Mouse (Mus musculus): ENCODE results near the gene Ncbp1. TPM values are rescaled to one million over a fixed set of nuclear protein-coding genes. Genes with fewer than 3 reads are reported as not detected.
"Not testable (repeated sequence)": the region's sequence is repeated elsewhere in the genome, so short reads cannot be mapped to it uniquely, and the experiment has no call there.

Gene Ncbp1
- polyA plus RNA-seq, 1 experiment from 2014 or later = 59.5 TPM

DNA sequence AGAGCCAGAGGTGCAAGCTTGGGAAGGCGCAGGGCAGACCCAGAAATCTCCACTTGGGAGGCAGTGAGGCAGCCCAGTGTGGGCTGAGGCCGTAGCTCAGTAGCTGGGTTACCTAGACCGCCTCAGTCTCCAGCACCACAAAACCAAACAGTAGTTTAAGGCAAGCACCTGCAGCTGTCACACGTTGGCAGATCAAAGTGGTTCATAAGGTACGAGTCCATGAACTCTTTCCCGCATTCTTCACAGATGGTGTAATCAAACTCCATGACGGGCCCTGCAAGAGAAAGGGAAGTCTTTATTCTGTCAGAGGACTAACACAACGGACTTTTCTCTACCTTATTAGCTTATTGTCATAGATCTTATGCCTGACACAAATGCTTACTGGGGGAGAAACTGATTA is 47.0 kb downstream of the Ncbp1 start:
- H3K9ac ChIP-seq = no peak overlapping the region
- no peaks in the 10 kb centered on the region for H3K27me3 ChIP-seq (replicated peaks)
- H3K27ac ChIP-seq = no peak overlapping the region
- H3K4me2 ChIP-seq = no peak overlapping the region
- no peaks in the 10 kb centered on the region for H3K9me3 ChIP-seq
- peaks cover 31% of the 10 kb centered on the region for H3K36me3 ChIP-seq
- no peak overlapping the region for H3K4me3 ChIP-seq (replicated peaks)
- peak; percentile 35 for ATAC-seq (ENCODE audit: insufficient read depth, low FRiP score, low read depth)
- 55% methylated on average over 8 of the region's 8 CpGs for WGBS
- no peaks in the 10 kb centered on the region for H3K4me1 ChIP-seq

DNA sequence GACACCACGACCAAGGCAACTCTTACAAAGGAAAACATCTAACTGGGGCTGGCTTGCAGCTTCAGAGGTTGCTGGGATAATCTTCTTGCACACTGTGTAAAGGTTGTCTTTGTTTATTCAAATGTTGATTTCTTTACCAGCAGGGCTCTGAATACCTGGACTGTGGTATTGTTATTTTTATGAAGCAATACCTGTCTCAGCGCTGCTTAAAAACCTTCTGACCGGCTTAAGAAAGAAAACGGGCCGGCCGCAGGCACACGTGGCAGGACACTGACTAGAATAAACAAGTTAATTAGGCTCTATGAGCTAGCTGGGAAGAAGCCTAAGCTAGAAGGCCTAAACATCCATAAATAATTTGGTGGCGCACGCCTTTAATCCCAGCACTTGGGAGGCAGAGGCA is 47.5 kb downstream of the Ncbp1 start:
- no peak for ATAC-seq (ENCODE audit: insufficient read depth, low FRiP score, low read depth)

DNA sequence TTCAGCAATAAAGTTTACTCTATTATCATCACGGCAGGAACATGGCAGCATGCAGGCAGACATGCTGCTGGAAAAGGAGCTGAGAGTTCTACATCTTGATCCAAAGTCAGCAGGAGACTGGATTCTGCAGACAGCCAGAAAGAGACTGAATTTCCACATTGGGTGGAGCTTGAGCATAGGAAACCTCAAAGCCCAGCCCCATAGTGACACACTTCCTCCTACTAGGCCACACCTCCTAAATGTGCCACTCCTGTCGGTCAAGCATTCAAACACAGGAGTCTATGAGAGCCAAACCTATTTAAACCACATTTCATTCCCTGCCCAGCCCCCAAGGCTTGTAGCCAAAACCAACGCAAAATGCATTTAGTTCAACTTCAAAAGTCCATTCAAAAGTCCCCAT is 48.1 kb downstream of the Ncbp1 start:
- Histone ChIP-seq H3K4me2 (no peak overlapping the region), H3K27me3 (replicated peaks) (no peaks in the 10 kb centered on the region), H3K9ac (no peak overlapping the region), H3K4me1 (no peaks in the 10 kb centered on the region), H3K27ac (no peak overlapping the region), H3K9me3 (no peaks in the 10 kb centered on the region), H3K4me3 (replicated peaks) (no peak overlapping the region), H3K36me3 (peaks cover 33% of the 10 kb centered on the region)
- no peak for ATAC-seq (ENCODE audit: insufficient read depth, low FRiP score, low read depth)
- WGBS = 70% methylated on average over 3 of the region's 3 CpGs

More for the DNA sequence above, 47.5 kb downstream of the Ncbp1 start:
- Histone ChIP-seq H3K36me3 (peaks cover 34% of the 10 kb centered on the region), H3K27ac (no peak overlapping the region), H3K4me1 (no peaks in the 10 kb centered on the region), H3K4me2 (no peak overlapping the region), H3K9ac (no peak overlapping the region), H3K4me3 (replicated peaks) (no peak overlapping the region), H3K9me3 (no peaks in the 10 kb centered on the region), H3K27me3 (replicated peaks) (no peaks in the 10 kb centered on the region)
- WGBS = 68% methylated on average over 9 of the region's 9 CpGs

GRCm38 (mm10) chr4:46192011-46192410 is 53.6 kb downstream of the Ncbp1 start:
- peaks cover 12% of the 10 kb centered on the region for H3K4me1 ChIP-seq
- H3K9me3 ChIP-seq; H3K9ac ChIP-seq; ATAC-seq (ENCODE audit: insufficient read depth, low FRiP score, low read depth); H3K27me3 ChIP-seq (replicated peaks); H3K4me2 ChIP-seq; H3K36me3 ChIP-seq; H3K27ac ChIP-seq; H3K4me3 ChIP-seq (replicated peaks): not testable (repeated sequence)

DNA sequence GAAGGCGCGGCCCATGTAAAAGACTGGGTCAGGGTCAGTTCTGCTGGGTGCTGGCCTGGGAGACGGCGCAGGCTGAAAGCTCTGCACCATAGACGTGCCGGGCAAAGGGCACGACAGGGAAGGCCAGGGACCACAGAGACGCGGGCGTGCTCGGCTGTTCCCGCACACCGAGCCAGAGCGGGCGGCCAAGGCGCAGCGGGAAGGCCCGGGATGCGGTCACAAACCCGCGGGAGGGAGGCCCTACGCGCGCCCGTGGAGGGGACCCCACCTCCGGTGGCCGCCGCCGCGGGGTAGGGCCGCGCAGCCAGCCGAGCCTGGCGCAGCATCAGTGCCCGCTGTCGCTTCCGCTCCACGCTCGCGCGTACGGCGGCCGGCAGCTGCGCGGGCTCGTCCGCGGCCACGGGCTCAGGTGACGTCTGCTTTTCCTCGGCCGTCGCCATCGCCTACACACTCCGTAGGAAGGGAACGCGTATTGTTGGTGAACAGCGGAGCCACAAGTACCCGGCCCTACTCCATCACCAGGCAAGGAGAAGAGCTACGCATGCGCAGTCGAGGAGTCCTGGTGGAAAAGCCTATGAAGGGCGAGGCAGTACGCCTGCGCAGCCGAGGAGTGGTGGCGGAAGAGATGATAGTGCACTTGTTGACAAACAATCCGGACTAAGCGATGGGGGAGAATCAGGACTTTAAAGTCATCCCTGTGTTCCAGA is 57.5 kb downstream of the Ncbp1 start, which contains the start of gene Xpa:
Gene Xpa (minus strand): TSS at position 531 of the 707 bp plus-strand sequence.
- Histone ChIP-seq H3K36me3 (0 out of 2 replicates have a peak, but pooled peaks cover 4% of the 10 kb centered on the region), H3K9ac (peak within 1 kb of the TSS; percentile 83), H3K4me1 (peaks cover 12% of the 10 kb centered on the region), H3K4me3 (replicated peaks) (peak within 1 kb of the TSS; percentile 91), H3K9me3 (no peaks in the 10 kb centered on the region), H3K4me2 (peak within 1 kb of the TSS; percentile 87), H3K27me3 (replicated peaks) (no peaks in the 10 kb centered on the region), H3K27ac (peak within 1 kb of the TSS; percentile 88)
- WGBS = under 1% methylated on average over 57 of the region's 70 CpGs
- peak; percentile 93 for ATAC-seq (ENCODE audit: insufficient read depth, low FRiP score, low read depth)

- H3K36me3 ChIP-seq = no peaks in the 10 kb centered on the region
- peak; percentile 20; the same call in 1 of the 2 replicates for ATAC-seq (ENCODE audit: insufficient read depth, low FRiP score, low read depth)
- no peak overlapping the region; the same call in 1 of the 2 replicates for H3K27ac ChIP-seq
- H3K4me2 ChIP-seq = peak overlapping the region; percentile 87
- no peak overlapping the region for H3K9ac ChIP-seq
- peak overlapping the region; percentile 91 for H3K4me3 ChIP-seq (replicated peaks)
- WGBS = 38% methylated on average over 6 of the region's 6 CpGs
- H3K4me1 ChIP-seq = peaks cover 12% of the 10 kb centered on the region
- no peaks in the 10 kb centered on the region; the same call in 1 of the 2 replicates for H3K27me3 ChIP-seq (replicated peaks)
- no peaks in the 10 kb centered on the region for H3K9me3 ChIP-seq
Measured at GRCm38 (mm10) chr4:46196513-46196912, 58.1 kb downstream of the Ncbp1 start.

GRCm38 (mm10) chr4:46198064-46198463 is 59.7 kb downstream of the Ncbp1 start:
- H3K27ac ChIP-seq = 0 out of 2 replicates have a peak overlapping the region, but pooled peaks have one; percentile 26
- no peaks in the 10 kb centered on the region for H3K9me3 ChIP-seq
- H3K4me3 ChIP-seq (replicated peaks) = no peak overlapping the region
- peaks cover 7% of the 10 kb centered on the region; the same call in 1 of the 2 replicates for H3K27me3 ChIP-seq (replicated peaks)
- peaks cover 12% of the 10 kb centered on the region for H3K4me1 ChIP-seq
- 74% methylated on average over 5 of the region's 5 CpGs for WGBS
- no peak overlapping the region for H3K4me2 ChIP-seq
- no peak for ATAC-seq (ENCODE audit: insufficient read depth, low FRiP score, low read depth)
- no peak overlapping the region for H3K9ac ChIP-seq
- no peaks in the 10 kb centered on the region for H3K36me3 ChIP-seq

- peak; percentile 66; the same call in 1 of the 2 replicates for ATAC-seq (ENCODE audit: insufficient read depth, low FRiP score, low read depth)
Measured at GRCm38 (mm10) chr4:46201834-46202561, 63.6 kb downstream of the Ncbp1 start.

GRCm38 (mm10) chr4:46202562-46203126 is 64.2 kb downstream of the Ncbp1 start:
- WGBS = 8% methylated on average over 23 of the region's 23 CpGs
- no peak overlapping the region for H3K4me3 ChIP-seq (replicated peaks)
- peak overlapping the region; percentile 28; the same call in 1 of the 2 replicates for H3K27ac ChIP-seq
- H3K36me3 ChIP-seq = no peaks in the 10 kb centered on the region
- H3K9me3 ChIP-seq = no peaks in the 10 kb centered on the region
- ATAC-seq (ENCODE audit: insufficient read depth, low FRiP score, low read depth) = no peak
- H3K4me2 ChIP-seq = peak overlapping the region; percentile 39; the same call in 1 of the 2 replicates
- H3K4me1 ChIP-seq = no peaks in the 10 kb centered on the region
- peaks cover 7% of the 10 kb centered on the region; the same call in 1 of the 2 replicates for H3K27me3 ChIP-seq (replicated peaks)
- no peak overlapping the region for H3K9ac ChIP-seq

More at GRCm38 (mm10) chr4:46201834-46202561, 63.6 kb downstream of the Ncbp1 start:
- H3K27me3 ChIP-seq (replicated peaks) = peaks cover 7% of the 10 kb centered on the region; the same call in 1 of the 2 replicates
- peak overlapping the region; percentile 39; the same call in 1 of the 2 replicates for H3K4me2 ChIP-seq
- H3K36me3 ChIP-seq = no peaks in the 10 kb centered on the region
- no peaks in the 10 kb centered on the region for H3K9me3 ChIP-seq
- peak overlapping the region; percentile 36; the same call in 1 of the 2 replicates for H3K27ac ChIP-seq
- H3K4me3 ChIP-seq (replicated peaks) = no peak overlapping the region
- H3K4me1 ChIP-seq = no peaks in the 10 kb centered on the region
- 7% methylated on average over 7 of the region's 7 CpGs for WGBS
- no peak overlapping the region for H3K9ac ChIP-seq

DNA sequence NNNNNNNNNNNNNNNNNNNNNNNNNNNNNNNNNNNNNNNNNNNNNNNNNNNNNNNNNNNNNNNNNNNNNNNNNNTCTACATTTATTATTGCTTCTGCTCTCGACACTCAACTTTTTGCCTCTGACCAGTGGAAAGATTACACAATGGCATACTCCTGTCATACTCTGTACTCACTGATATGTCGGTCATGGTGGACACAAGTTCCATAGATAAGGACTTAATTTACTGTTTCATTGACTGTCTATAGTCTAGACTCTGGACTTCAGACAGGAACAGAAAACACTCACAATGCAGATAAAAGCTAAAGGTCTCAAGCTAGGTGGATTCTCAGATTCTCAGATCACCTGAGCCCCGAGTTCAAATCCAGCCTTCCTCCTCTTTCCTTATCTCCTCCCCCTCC is 82.7 kb downstream of the Ncbp1 start:
- Histone ChIP-seq H3K27me3 (replicated peaks) (no peaks in the 10 kb centered on the region), H3K27ac (no peak overlapping the region), H3K9ac (no peak overlapping the region), H3K4me3 (replicated peaks) (no peak overlapping the region), H3K9me3 (no peaks in the 10 kb centered on the region), H3K36me3 (no peaks in the 10 kb centered on the region), H3K4me2 (no peak overlapping the region), H3K4me1 (no peaks in the 10 kb centered on the region)
- 79% methylated on average over 3 of the region's 3 CpGs for WGBS
- no peak for ATAC-seq (ENCODE audit: insufficient read depth, low FRiP score, low read depth)

Measured in stomach, embryonic 15.5 days (tissue).